Mouse (Mus musculus): ENCODE measurements around the gene Abraxas2.

DNA sequence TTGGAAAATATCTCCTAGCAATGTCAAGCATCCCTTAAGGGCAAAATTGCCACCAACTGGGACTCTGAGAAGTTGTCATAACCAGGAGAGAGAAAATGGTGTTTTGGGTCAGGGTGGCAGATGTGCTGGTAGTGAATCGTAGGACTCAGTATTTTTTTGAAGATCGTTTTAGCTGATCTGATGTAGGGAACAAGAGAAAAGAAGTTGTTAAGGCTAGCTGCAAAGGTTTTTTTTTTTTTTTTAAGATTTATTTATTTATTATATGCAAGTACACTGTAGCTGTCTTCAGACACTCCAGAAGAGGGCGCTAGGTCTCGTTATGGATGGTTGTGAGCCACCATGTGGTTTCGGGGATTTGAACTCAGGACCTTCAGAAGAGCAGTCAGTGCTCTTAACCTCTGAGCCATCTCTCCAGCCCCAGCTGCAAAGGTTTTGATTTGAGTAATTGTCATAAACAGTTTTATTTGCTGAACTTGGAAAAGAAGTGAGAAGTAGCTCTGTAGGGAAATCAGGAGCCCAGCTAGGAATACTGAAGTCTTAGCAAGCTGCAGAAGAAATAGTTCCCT, 899 bp upstream of the Abraxas2 start:
- TF ChIP-seq CTCF (IDR thresholded peaks at IDR 0.05) (peak; percentile 48), POLR2A (IDR thresholded peaks at IDR 0.05; ENCODE audit: insufficient read depth, low read depth, low read length) (no peak)
